Mouse (Mus musculus): ENCODE measurements around the gene Vwc2. TPM values are rescaled to one million over a fixed set of nuclear protein-coding genes. Genes with fewer than 3 reads are reported as not detected.

Vwc2 gene
- polyA plus RNA-seq, 1 experiment = 0.09 TPM

GRCm38 (mm10) chr11:11242694-11243377 lies 128.8 kb downstream of the Vwc2 start:
- no peak for DNase-seq (ENCODE audit: low read depth)

- DNase-seq (ENCODE audit: low read depth) = peak; percentile 13
Measured at GRCm38 (mm10) chr11:11257348-11257747, 143.3 kb downstream of the Vwc2 start.

GRCm38 (mm10) chr11:11280128-11280527 lies 166.1 kb downstream of the Vwc2 start:
- DNase-seq (ENCODE audit: low read depth) = no peak

- DNase-seq (ENCODE audit: low read depth) = no peak
Measured at GRCm38 (mm10) chr11:11283512-11283911, 169.5 kb downstream of the Vwc2 start.

Measured in gonadal fat pad, adult 2 months (tissue).